In the genomic region with DNA sequence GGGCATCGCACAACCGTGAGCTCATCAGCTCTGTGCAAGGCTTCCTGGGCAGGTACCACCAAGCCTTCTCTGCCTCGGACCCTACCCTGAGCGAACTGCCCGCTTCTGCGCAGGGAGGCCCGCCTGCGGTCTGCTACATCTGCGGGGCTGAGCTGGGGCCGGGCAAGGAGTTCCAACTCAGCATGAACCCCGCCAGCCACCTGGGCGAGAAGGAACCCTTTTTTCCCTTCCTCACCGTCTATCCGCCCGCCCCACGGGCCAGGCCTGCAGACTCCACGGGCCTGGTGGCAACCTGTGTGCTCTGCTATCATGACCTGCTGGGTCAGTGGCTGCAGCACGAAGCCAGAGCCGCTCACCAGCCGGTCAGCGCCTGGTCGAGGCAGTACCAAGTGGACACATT, we compare ENCODE assay signal across 8 mouse cellular contexts. TPM values are rescaled to one million over a fixed set of nuclear protein-coding genes. Genes with fewer than 3 reads are reported as not detected.
DNase-seq lines count a peak whose midpoint lies in the region; ATAC-seq lines count a peak whose summit lies in the region.
"Had no signal": no experiment of that assay in that cellular context is flagged by ENCODE, and none has a peak within 500 bp of the region (broad histone marks: within the 10 kb centered on the region; RNA-seq: fewer than 3 reads in every experiment).

No protein-coding gene starts in this region.

- no peak for DNase-seq in lung, postnatal 10 days
- peak; percentile 67 for DNase-seq in forebrain, embryonic 11.5 days (ENCODE audit: low spot score)
- no peak for DNase-seq in adrenal gland, postnatal 14 days

- H3K36me3 ChIP-seq in lung, embryonic 16.5 days (ENCODE audit: control insufficient read depth, insufficient read depth, low read length) = peaks cover 2% of the 10 kb centered on the region; the same call in 1 of the 2 replicates
- H3K36me3 ChIP-seq in forebrain, embryonic 11.5 days (ENCODE audit: control insufficient read depth, insufficient read depth, low read length) = no peaks in the 10 kb centered on the region
- peaks cover 4% of the 10 kb centered on the region; the same call in 1 of the 2 replicates for H3K36me3 ChIP-seq in limb, embryonic 12.5 days
- no peaks in the 10 kb centered on the region for H3K36me3 ChIP-seq in stomach, embryonic 14.5 days (ENCODE audit: control insufficient read depth, insufficient read depth, low read length)

- H3K9ac ChIP-seq in lung, embryonic 16.5 days (ENCODE audit: low read length) = peak overlapping the region; percentile 75
- H3K9ac ChIP-seq in forebrain, embryonic 11.5 days (ENCODE audit: low read length) = peak overlapping the region; percentile 71
- H3K9ac ChIP-seq in limb, embryonic 12.5 days (replicated peaks) = peak overlapping the region; percentile 84
- H3K9ac ChIP-seq in stomach, embryonic 14.5 days (replicated peaks; ENCODE audit: low read depth, low read length) = peak overlapping the region; percentile 33

- WGBS in lung, embryonic 16.5 days = 9% methylated on average over 22 of the region's 22 CpGs
- WGBS in forebrain, embryonic 11.5 days = 7% methylated on average over 22 of the region's 22 CpGs
- 4% methylated on average over 22 of the region's 22 CpGs for WGBS in limb, embryonic 12.5 days
- WGBS in stomach, embryonic 14.5 days = 10% methylated on average over 22 of the region's 22 CpGs

- peaks cover 12% of the 10 kb centered on the region for H3K27me3 ChIP-seq in lung, embryonic 16.5 days (ENCODE audit: control insufficient read depth, insufficient read depth, low read depth, low read length)
- peaks cover 13% of the 10 kb centered on the region for H3K27me3 ChIP-seq in forebrain, embryonic 11.5 days (ENCODE audit: control insufficient read depth, insufficient read depth, low read length)
- H3K27me3 ChIP-seq in limb, embryonic 12.5 days = peaks cover 8% of the 10 kb centered on the region; the same call in 1 of the 2 replicates
- H3K27me3 ChIP-seq in stomach, embryonic 14.5 days (ENCODE audit: control insufficient read depth, insufficient read depth, low read length) = no peaks in the 10 kb centered on the region

- no peak overlapping the region for H3K27ac ChIP-seq in lung, embryonic 16.5 days (ENCODE audit: low read length)
- H3K27ac ChIP-seq in forebrain, embryonic 11.5 days (ENCODE audit: low read depth, low read length) = no peak overlapping the region
- H3K27ac ChIP-seq in limb, embryonic 12.5 days = no peak overlapping the region
- no peak overlapping the region for H3K27ac ChIP-seq in stomach, embryonic 14.5 days (ENCODE audit: low read length)

- ATAC-seq in lung, embryonic 16.5 days (ENCODE audit: low read depth) = no peak
- no peak for ATAC-seq in forebrain, embryonic 11.5 days (replicated peaks; ENCODE audit: low FRiP score)
- no peak for ATAC-seq in limb, embryonic 12.5 days (ENCODE audit: insufficient number of reproducible peaks, insufficient read depth, low FRiP score, low TSS enrichment, low read depth)
- no peak for ATAC-seq in stomach, embryonic 14.5 days (ENCODE audit: insufficient number of reproducible peaks, insufficient read depth, low FRiP score, low read depth)
- no peak for ATAC-seq in megakaryocyte-erythroid progenitor cell, adult 5-6 weeks (replicated peaks; ENCODE audit: low FRiP score, low TSS enrichment, poor library complexity, severe bottlenecking)

- peak overlapping the region; percentile 97 for H3K4me2 ChIP-seq in lung, embryonic 16.5 days (ENCODE audit: low read depth, low read length)
- H3K4me2 ChIP-seq in forebrain, embryonic 11.5 days (ENCODE audit: low read depth, low read length, severe bottlenecking) = peak overlapping the region; percentile 98
- H3K4me2 ChIP-seq in limb, embryonic 12.5 days = peak overlapping the region; percentile 99
- peak overlapping the region; percentile 96 for H3K4me2 ChIP-seq in stomach, embryonic 14.5 days (replicated peaks; ENCODE audit: low read depth, low read length)

- H3K4me3 ChIP-seq in lung, embryonic 16.5 days (ENCODE audit: low read length) = peak overlapping the region; percentile 68
- peak overlapping the region; percentile 63 for H3K4me3 ChIP-seq in forebrain, embryonic 11.5 days (ENCODE audit: low read depth, low read length)
- peak overlapping the region; percentile 72 for H3K4me3 ChIP-seq in limb, embryonic 12.5 days (replicated peaks)
- H3K4me3 ChIP-seq in stomach, embryonic 14.5 days (ENCODE audit: low read depth, low read length) = peak overlapping the region; percentile 65

- H3K9me3 ChIP-seq in lung, embryonic 16.5 days (ENCODE audit: control insufficient read depth, low read length) = no peaks in the 10 kb centered on the region
- H3K9me3 ChIP-seq in forebrain, embryonic 11.5 days (ENCODE audit: control insufficient read depth, low read length) = no peaks in the 10 kb centered on the region
- H3K9me3 ChIP-seq in limb, embryonic 12.5 days = no peaks in the 10 kb centered on the region
- H3K9me3 ChIP-seq in stomach, embryonic 14.5 days (ENCODE audit: control insufficient read depth, low read depth, low read length) = no peaks in the 10 kb centered on the region

- peaks cover 71% of the 10 kb centered on the region for H3K4me1 ChIP-seq in lung, embryonic 16.5 days (replicated peaks; ENCODE audit: control insufficient read depth, insufficient read depth, low read length)
- peaks cover 75% of the 10 kb centered on the region for H3K4me1 ChIP-seq in forebrain, embryonic 11.5 days (replicated peaks; ENCODE audit: control insufficient read depth, insufficient read depth, low read length)
- H3K4me1 ChIP-seq in limb, embryonic 12.5 days (replicated peaks) = peaks cover 91% of the 10 kb centered on the region
- peaks cover 78% of the 10 kb centered on the region for H3K4me1 ChIP-seq in stomach, embryonic 14.5 days (ENCODE audit: control insufficient read depth, insufficient read depth, low read length)

RNA-seq across cellular contexts. Expression of gene Gse1, which starts 1.8 kb away (rescaled TPM):
- polyA plus RNA-seq in lung, embryonic 16.5 days (2015; fragmentation: Nextera tagmentation; extraction: Ambion mirVana) = 10.2 and 10.9 TPM in 2 replicates
- 22.2 and 23.6 TPM in 2 replicates for polyA plus RNA-seq in forebrain, embryonic 11.5 days (2014; fragmentation: Nextera tagmentation; extraction: Ambion mirVana)
- polyA plus RNA-seq in limb, embryonic 12.5 days (2016; fragmentation: Nextera tagmentation; extraction: Ambion mirVana) = 7.6 and 9.1 TPM in 2 replicates
- polyA plus RNA-seq in stomach, embryonic 14.5 days (2014; fragmentation: Nextera tagmentation; extraction: Ambion mirVana) = 11.1 and 11.6 TPM in 2 replicates
- 29.9 and 33.9 TPM in 2 replicates for total RNA-seq in adrenal gland, postnatal 14 days (2021)
- total RNA-seq in megakaryocyte-erythroid progenitor cell, adult 5-6 weeks (2014; fragmentation: Nextera tagmentation) = 80.6 and 84.3 TPM in 2 replicates
- 21.8 and 27.2 TPM in 2 replicates for total RNA-seq in megakaryocyte-erythroid progenitor cell, adult 5-6 weeks (2017)

RNA-seq across cellular contexts. Expression of gene Fam92b, which starts 52.8 kb away (rescaled TPM):
- polyA plus RNA-seq in lung, embryonic 16.5 days (2015; fragmentation: Nextera tagmentation; extraction: Ambion mirVana) = 2.7 and 4.0 TPM in 2 replicates
- 2.0 and 2.1 TPM in 2 replicates for polyA plus RNA-seq in forebrain, embryonic 11.5 days (2014; fragmentation: Nextera tagmentation; extraction: Ambion mirVana)
- polyA plus RNA-seq in limb, embryonic 12.5 days (2016; fragmentation: Nextera tagmentation; extraction: Ambion mirVana) = not detected in 2 replicates
- polyA plus RNA-seq in stomach, embryonic 14.5 days (2014; fragmentation: Nextera tagmentation; extraction: Ambion mirVana) = 1.2 and 2.0 TPM in 2 replicates
- total RNA-seq in adrenal gland, postnatal 14 days (2021) = 1.0 and 1.1 TPM in 2 replicates
- not detected in 2 replicates for total RNA-seq in megakaryocyte-erythroid progenitor cell, adult 5-6 weeks (2014; fragmentation: Nextera tagmentation)
- total RNA-seq in megakaryocyte-erythroid progenitor cell, adult 5-6 weeks (2017) = not detected in 2 replicates
- total RNA-seq: heart, postnatal 10 days had no signal

Comparison
In these comparisons a context has a peak if more than half of its experiments do, and no peak if none do; other contexts are left out.
1. H3K9ac ChIP-seq: peak in every context shown above with its lines; median percentile 84 in limb, embryonic 12.5 days; 75 in lung, embryonic 16.5 days; 71 in forebrain, embryonic 11.5 days; 33 in stomach, embryonic 14.5 days.